Mouse (Mus musculus): ENCODE results near the gene Cnot4. TPM values are rescaled to one million over a fixed set of nuclear protein-coding genes. Genes with fewer than 3 reads are reported as not detected.

The Cnot4 gene
- total RNA-seq, 4 experiments from 2014 or later = 45.4 to 53.9 (median 48.5) TPM

Other genes with a start within 250 kb of the Cnot4 start
- gene Wdr91, start 222.8 kb downstream of the Cnot4 start, total RNA-seq (2022) = 10 to 100 TPM; 35.0 to 38.8 (median 37.4) TPM
- not detected for gene Stra8, start 213.6 kb downstream of the Cnot4 start, total RNA-seq (2022)
- gene Slc23a4, start 145.3 kb downstream of the Cnot4 start, total RNA-seq (2022) = 1 to 10 TPM in 3 of 4 experiments, under 1 TPM in 1; 0.87 to 1.6 (median 1.2) TPM
- gene Nup205, start 43.7 kb upstream of the Cnot4 start, total RNA-seq (2022) = 10 to 100 TPM; 26.1 to 31.8 (median 30.1) TPM
- 10 to 100 TPM in 1 of 4 experiments, 1 to 10 TPM in 3; 7.1 to 11.5 (median 8.5) TPM for gene Slc13a4, start 174.4 kb upstream of the Cnot4 start, total RNA-seq (2022)
- 1 to 10 TPM; 1.1 to 3.1 (median 1.9) TPM for gene Fam180a, start 192.4 kb upstream of the Cnot4 start, total RNA-seq (2022)

Data from layer of hippocampus, adult 8-10 months (tissue).